Mouse (Mus musculus) heart, embryonic 16.5 days (tissue): ENCODE results near the gene Adk. TPM values are rescaled to one million over a fixed set of nuclear protein-coding genes. Genes with fewer than 3 reads are reported as not detected.

ENCODE experiments used
- ATAC-seq: fragments of 200-750 bp; cut with Nextera tagmentation; replicated peaks from 2 replicates; pipeline ENCODE4 v1.8.0; 2017; ENCODE audit warnings: moderate number of reproducible peaks; ENCODE audit not compliant: insufficient read depth, low FRiP score; ENCODE audit errors: extremely low read depth
- H3K27ac ChIP-seq: fragments of 300-500 bp; sonication (generic); 2 replicates; pipeline ENCODE4 v1.5.1; 2014; ENCODE audit warnings: mild to moderate bottlenecking, low read length, control low read depth, moderate library complexity
- H3K27me3 ChIP-seq: fragments of 300-500 bp; sonication (generic); 2 replicates; pipeline ENCODE4 v1.6.1; 2014; ENCODE audit warnings: low read length, mixed read lengths; ENCODE audit not compliant: control insufficient read depth, insufficient read depth
- H3K36me3 ChIP-seq: fragments of 300-500 bp; sonication (generic); 2 replicates; pipeline ENCODE4 v1.6.1; 2014; ENCODE audit not compliant: control insufficient read depth, insufficient read depth
- H3K4me1 ChIP-seq: fragments of 300-500 bp; sonication (generic); 2 replicates; pipeline ENCODE4 v1.6.1; 2014; ENCODE audit warnings: low read length, mixed read lengths; ENCODE audit not compliant: control insufficient read depth, insufficient read depth
- H3K4me2 ChIP-seq: fragments of 300-500 bp; sonication (generic); 2 replicates; pipeline ENCODE4 v1.6.1; 2014; ENCODE audit warnings: low read depth, mild to moderate bottlenecking, control low read depth, low read length
- H3K4me3 ChIP-seq: fragments of 300-500 bp; sonication (generic); 2 replicates; pipeline ENCODE4 v1.5.1; 2014; ENCODE audit warnings: mild to moderate bottlenecking, control low read depth, low read length
- H3K9ac ChIP-seq: fragments of 300-500 bp; sonication (generic); 2 replicates; pipeline ENCODE4 v1.6.1; 2014; ENCODE audit warnings: low read length, control low read depth
- H3K9me3 ChIP-seq: fragments of 300-500 bp; sonication (generic); replicated peaks from 2 replicates; pipeline ENCODE4 v1.6.1; 2016; ENCODE audit warnings: low read length; ENCODE audit not compliant: control insufficient read depth
- WGBS: fragments of 180-500 bp; shearing (Covaris S2); extraction: QIAGEN DNeasy Blood & Tissue Kit; methylation state at CpG from one replicate; pipeline ENCODE4 v1.1.7; 2014; 5-methylcytosine and 5-hydroxymethylcytosine counted together
- polyA plus RNA-seq: library from polyadenylated mRNA; unstranded; fragments of >200 nt; fragmentation: Nextera tagmentation; extraction: Ambion mirVana; gene quantifications from 2 replicates; pipeline ENCODE4 v1.2.1, GENCODE M21; 2015

Adk gene
- polyA plus RNA-seq, 1 experiment from 2014 or later, result 222 TPM

GRCm38 (mm10) chr14:21142603-21143002 lies 90.2 kb downstream of the Adk start:
- Histone ChIP-seq H3K27ac (no peak overlapping the region), H3K4me3 (no peak overlapping the region), H3K36me3 (no peaks in the 10 kb centered on the region), H3K4me1 (peaks cover 8% of the 10 kb centered on the region; the same call in 1 of the 2 replicates), H3K27me3 (no peaks in the 10 kb centered on the region), H3K9ac (no peak overlapping the region), H3K4me2 (no peak overlapping the region), H3K9me3 (no peaks in the 10 kb centered on the region)
- no peak for ATAC-seq
- 92% methylated on average over 1 of the region's 1 CpGs for WGBS

- Histone ChIP-seq H3K4me3 (no peak overlapping the region), H3K4me1 (peaks cover 8% of the 10 kb centered on the region; the same call in 1 of the 2 replicates), H3K9me3 (no peaks in the 10 kb centered on the region), H3K4me2 (no peak overlapping the region), H3K27ac (no peak overlapping the region), H3K27me3 (no peaks in the 10 kb centered on the region), H3K36me3 (no peaks in the 10 kb centered on the region), H3K9ac (no peak overlapping the region)
- peak; percentile 52; the same call in 1 of the 2 replicates for ATAC-seq
- WGBS, result 74% methylated on average over 8 of the region's 8 CpGs
Measured at GRCm38 (mm10) chr14:21143406-21144115, 91.2 kb downstream of the Adk start.

GRCm38 (mm10) chr14:21147171-21147570 lies 94.8 kb downstream of the Adk start:
- ATAC-seq, result no peak
- WGBS, result 96% methylated on average over 1 of the region's 1 CpGs
- H3K4me2 ChIP-seq, result no peak overlapping the region

GRCm38 (mm10) chr14:21150301-21150700 lies 97.9 kb downstream of the Adk start:
- 38% methylated on average over 4 of the region's 4 CpGs for WGBS
- no peak overlapping the region for H3K4me3 ChIP-seq
- no peaks in the 10 kb centered on the region for H3K36me3 ChIP-seq
- H3K4me2 ChIP-seq, result peak overlapping the region; percentile 43
- peaks cover 8% of the 10 kb centered on the region; the same call in 1 of the 2 replicates for H3K4me1 ChIP-seq
- H3K27me3 ChIP-seq, result no peaks in the 10 kb centered on the region
- no peak overlapping the region for H3K9ac ChIP-seq
- H3K9me3 ChIP-seq, result no peaks in the 10 kb centered on the region
- no peak for ATAC-seq
- peak overlapping the region; percentile 71 for H3K27ac ChIP-seq

More at GRCm38 (mm10) chr14:21147171-21147570, 94.8 kb downstream of the Adk start:
- no peak overlapping the region for H3K9ac ChIP-seq
- no peak overlapping the region for H3K27ac ChIP-seq
- no peaks in the 10 kb centered on the region for H3K9me3 ChIP-seq
- H3K36me3 ChIP-seq, result no peaks in the 10 kb centered on the region
- H3K4me3 ChIP-seq, result no peak overlapping the region
- no peaks in the 10 kb centered on the region for H3K27me3 ChIP-seq
- peaks cover 10% of the 10 kb centered on the region; the same call in 1 of the 2 replicates for H3K4me1 ChIP-seq

GRCm38 (mm10) chr14:21152055-21152454 lies 99.7 kb downstream of the Adk start:
- Histone ChIP-seq H3K4me2 (no peak overlapping the region), H3K27ac (no peak overlapping the region), H3K36me3 (no peaks in the 10 kb centered on the region), H3K9me3 (no peaks in the 10 kb centered on the region), H3K27me3 (no peaks in the 10 kb centered on the region), H3K4me3 (no peak overlapping the region), H3K4me1 (peaks cover 7% of the 10 kb centered on the region; the same call in 1 of the 2 replicates), H3K9ac (no peak overlapping the region)
- WGBS, result 89% methylated on average over 6 of the region's 6 CpGs
- no peak for ATAC-seq

GRCm38 (mm10) chr14:21165706-21166105 lies 113.3 kb downstream of the Adk start:
- WGBS, result 91% methylated on average over 10 of the region's 10 CpGs
- no peak overlapping the region for H3K27ac ChIP-seq
- H3K4me3 ChIP-seq, result no peak overlapping the region
- no peak for ATAC-seq
- H3K27me3 ChIP-seq, result no peaks in the 10 kb centered on the region
- no peak overlapping the region for H3K4me2 ChIP-seq
- H3K4me1 ChIP-seq, result no peaks in the 10 kb centered on the region
- H3K9ac ChIP-seq, result no peak overlapping the region
- H3K36me3 ChIP-seq, result no peaks in the 10 kb centered on the region
- H3K9me3 ChIP-seq, result no peaks in the 10 kb centered on the region

GRCm38 (mm10) chr14:21166114-21166513 lies 113.7 kb downstream of the Adk start:
- no peak overlapping the region for H3K27ac ChIP-seq
- no peaks in the 10 kb centered on the region for H3K36me3 ChIP-seq
- H3K4me2 ChIP-seq, result no peak overlapping the region
- H3K4me3 ChIP-seq, result no peak overlapping the region
- no peaks in the 10 kb centered on the region for H3K9me3 ChIP-seq
- ATAC-seq, result no peak
- H3K4me1 ChIP-seq, result no peaks in the 10 kb centered on the region
- H3K9ac ChIP-seq, result no peak overlapping the region
- WGBS, result 93% methylated on average over 3 of the region's 3 CpGs
- H3K27me3 ChIP-seq, result no peaks in the 10 kb centered on the region

GRCm38 (mm10) chr14:21173973-21174745 lies 121.8 kb downstream of the Adk start:
- no peak overlapping the region for H3K9ac ChIP-seq
- ATAC-seq, result no peak
- H3K27me3 ChIP-seq, result no peaks in the 10 kb centered on the region
- 96% methylated on average over 1 of the region's 1 CpGs for WGBS
- H3K9me3 ChIP-seq, result no peaks in the 10 kb centered on the region
- no peak overlapping the region for H3K4me2 ChIP-seq
- H3K4me3 ChIP-seq, result no peak overlapping the region
- H3K36me3 ChIP-seq, result no peaks in the 10 kb centered on the region
- peaks cover 7% of the 10 kb centered on the region for H3K4me1 ChIP-seq
- no peak overlapping the region for H3K27ac ChIP-seq

- Histone ChIP-seq H3K4me3 (no peak overlapping the region), H3K27me3 (no peaks in the 10 kb centered on the region), H3K4me2 (no peak overlapping the region), H3K36me3 (no peaks in the 10 kb centered on the region), H3K9me3 (no peaks in the 10 kb centered on the region), H3K4me1 (peaks cover 7% of the 10 kb centered on the region), H3K9ac (no peak overlapping the region), H3K27ac (no peak overlapping the region)
- ATAC-seq, result no peak
- 74% methylated on average over 2 of the region's 2 CpGs for WGBS
Measured at GRCm38 (mm10) chr14:21174804-21175203, 122.4 kb downstream of the Adk start.
